Comparison of ENCODE assay signal across 8 mouse cellular contexts in the genomic region with DNA sequence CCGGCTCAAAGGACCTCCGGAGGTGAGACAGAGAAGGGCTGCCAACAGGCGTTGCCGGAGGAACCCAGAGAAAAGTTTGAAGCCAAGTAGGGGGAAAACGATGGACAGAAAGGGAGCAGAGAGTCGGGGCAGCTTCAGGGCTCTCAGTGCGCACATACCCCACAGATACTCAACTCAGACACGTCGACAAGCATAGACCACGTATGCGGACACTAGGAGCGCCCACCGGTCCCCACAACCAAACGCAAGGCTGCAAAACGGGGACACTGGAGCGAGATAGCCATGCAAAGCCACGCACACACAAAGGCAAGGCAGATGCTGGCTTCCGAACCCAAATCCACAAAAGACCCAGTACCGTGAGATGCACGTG. TPM values are rescaled to one million over a fixed set of nuclear protein-coding genes. Genes with fewer than 3 reads are reported as not detected.
DNase-seq lines count a peak whose midpoint lies in the region; ATAC-seq and TF ChIP-seq lines count a peak whose summit lies in the region.

No protein-coding gene starts in this region.

- intact Hi-C loops in gastrocnemius, postnatal 14 days (cut with DNase I; ENCODE audit: low total_unique reads) = no loop called here

- no peaks in the 10 kb centered on the region for H3K27me3 ChIP-seq in neural tube, embryonic 11.5 days (ENCODE audit: control insufficient read depth, insufficient read depth, low read length)
- 0 out of 2 replicates have a peak, but pooled peaks cover 10% of the 10 kb centered on the region for H3K27me3 ChIP-seq in forebrain, embryonic 12.5 days
- H3K27me3 ChIP-seq in limb, embryonic 14.5 days (ENCODE audit: control insufficient read depth, insufficient read depth, low read length) = no peaks in the 10 kb centered on the region
- H3K27me3 ChIP-seq in small intestine, adult 2 months (ENCODE audit: control insufficient read depth, insufficient read depth, low read length) = no peaks in the 10 kb centered on the region

- peak overlapping the region; percentile 82 for H3K4me3 ChIP-seq in neural tube, embryonic 11.5 days (ENCODE audit: low read depth, low read length)
- peak overlapping the region; percentile 67 for H3K4me3 ChIP-seq in forebrain, embryonic 12.5 days (replicated peaks)
- peak overlapping the region; percentile 79 for H3K4me3 ChIP-seq in limb, embryonic 14.5 days (replicated peaks; ENCODE audit: low read length)
- peak overlapping the region; percentile 89 for H3K4me3 ChIP-seq in small intestine, adult 2 months (ENCODE audit: low read depth, low read length)

- H3K27ac ChIP-seq in neural tube, embryonic 11.5 days (ENCODE audit: low read depth, low read length) = peak overlapping the region; percentile 51
- peak overlapping the region; percentile 70 for H3K27ac ChIP-seq in forebrain, embryonic 12.5 days
- H3K27ac ChIP-seq in limb, embryonic 14.5 days (replicated peaks; ENCODE audit: low read depth, low read length) = peak overlapping the region; percentile 91
- peak overlapping the region; percentile 38 for H3K27ac ChIP-seq in small intestine, adult 2 months (ENCODE audit: insufficient read depth, low read depth, low read length)

- no peak for DNase-seq in neural tube, embryonic 11.5 days (ENCODE audit: low spot score)
- DNase-seq in neural tube, embryonic 10.5 days (ENCODE audit: extremely low spot score, low spot score) = no peak
- DNase-seq in limb, embryonic 14.5 days (ENCODE audit: low spot score) = peak; percentile 40
- DNase-seq in frontal cortex, postnatal 10 days (ENCODE audit: low spot score in 2 of 2) = no peak
- no peak for DNase-seq in layer of hippocampus, adult 9-10 months (ENCODE audit: low spot score)
- no peak for DNase-seq in gastrocnemius, postnatal 14 days

- no peaks in the 10 kb centered on the region for H3K36me3 ChIP-seq in neural tube, embryonic 11.5 days (ENCODE audit: control insufficient read depth, insufficient read depth, low read length)
- H3K36me3 ChIP-seq in forebrain, embryonic 12.5 days (replicated peaks) = no peaks in the 10 kb centered on the region
- H3K36me3 ChIP-seq in limb, embryonic 14.5 days (ENCODE audit: control insufficient read depth, insufficient read depth, low read length) = no peaks in the 10 kb centered on the region
- peaks cover 2% of the 10 kb centered on the region; the same call in 1 of the 2 replicates for H3K36me3 ChIP-seq in small intestine, adult 2 months (ENCODE audit: control insufficient read depth, insufficient read depth, low read length)

- no peaks in the 10 kb centered on the region for H3K9me3 ChIP-seq in neural tube, embryonic 11.5 days (ENCODE audit: control insufficient read depth, low read length)
- H3K9me3 ChIP-seq in forebrain, embryonic 12.5 days = peaks cover 6% of the 10 kb centered on the region; the same call in 1 of the 2 replicates
- H3K9me3 ChIP-seq in limb, embryonic 14.5 days (ENCODE audit: control insufficient read depth, low read length) = no peaks in the 10 kb centered on the region

- peaks cover 22% of the 10 kb centered on the region for H3K4me1 ChIP-seq in neural tube, embryonic 11.5 days (ENCODE audit: control insufficient read depth, insufficient read depth, low read length)
- H3K4me1 ChIP-seq in forebrain, embryonic 12.5 days = peaks cover 50% of the 10 kb centered on the region
- H3K4me1 ChIP-seq in limb, embryonic 14.5 days (ENCODE audit: control insufficient read depth, insufficient read depth, low read length) = peaks cover 40% of the 10 kb centered on the region
- peaks cover 18% of the 10 kb centered on the region; the same call in 1 of the 2 replicates for H3K4me1 ChIP-seq in small intestine, adult 2 months (ENCODE audit: control insufficient read depth, insufficient read depth, insufficient read length, low read length)

- H3K9ac ChIP-seq in neural tube, embryonic 11.5 days (ENCODE audit: low read length) = peak overlapping the region; percentile 76
- peak overlapping the region; percentile 77 for H3K9ac ChIP-seq in forebrain, embryonic 12.5 days
- H3K9ac ChIP-seq in limb, embryonic 14.5 days (ENCODE audit: low read depth, low read length, severe bottlenecking) = peak overlapping the region; percentile 85

- 0% methylated on average over 20 of the region's 20 CpGs for WGBS in neural tube, embryonic 11.5 days
- WGBS in forebrain, embryonic 12.5 days = 0% methylated on average over 20 of the region's 20 CpGs
- under 1% methylated on average over 20 of the region's 20 CpGs for WGBS in limb, embryonic 14.5 days
- 0% methylated on average over 20 of the region's 20 CpGs for WGBS in small intestine, adult 2 months

- TF ChIP-seq POLR2A in limb, embryonic 14.5 days (IDR thresholded peaks at IDR 0.05; ENCODE audit: borderline replicate concordance, extremely low read depth, insufficient read depth, insufficient read length) = peak; percentile 41; the same call in 1 of the 2 replicates
- TF ChIP-seq POLR2A in small intestine, adult 2 months (IDR thresholded peaks at IDR 0.05; ENCODE audit: low read depth, low read length) = no peak

- no peak for TF ChIP-seq CTCF in small intestine, adult 2 months (IDR thresholded peaks at IDR 0.05; ENCODE audit: extremely low read depth, insufficient read length, insufficient replicate concordance, low read depth, low read length)

- H3K4me2 ChIP-seq in neural tube, embryonic 11.5 days (ENCODE audit: low read depth) = peak overlapping the region; percentile 89
- H3K4me2 ChIP-seq in forebrain, embryonic 12.5 days = peak overlapping the region; percentile 83
- H3K4me2 ChIP-seq in limb, embryonic 14.5 days (replicated peaks; ENCODE audit: low read depth, low read length, severe bottlenecking) = peak overlapping the region; percentile 78

- ATAC-seq in neural tube, embryonic 11.5 days (ENCODE audit: insufficient read depth, low FRiP score, low TSS enrichment) = peak; percentile 28
- peak; percentile 28 for ATAC-seq in forebrain, embryonic 12.5 days (ENCODE audit: low FRiP score)
- ATAC-seq in limb, embryonic 14.5 days (ENCODE audit: low FRiP score, low read depth) = peak; percentile 17

RNA-seq across cellular contexts. Expression of gene Tsku, which starts 0.5 kb away (rescaled TPM):
- polyA plus RNA-seq in neural tube, embryonic 11.5 days (2014; fragmentation: Nextera tagmentation; extraction: Ambion mirVana) = 10.8 and 11.3 TPM in 2 replicates
- 6.5 and 7.7 TPM in 2 replicates for polyA plus RNA-seq in forebrain, embryonic 12.5 days (2016; fragmentation: Nextera tagmentation; extraction: Ambion mirVana)
- 44.0 and 61.0 TPM in 2 replicates for polyA plus RNA-seq in limb, embryonic 14.5 days (2012; rRNA removed)
- polyA plus RNA-seq in limb, embryonic 14.5 days (2014; fragmentation: Nextera tagmentation; extraction: Ambion mirVana) = 28.6 and 31.4 TPM in 2 replicates
- 34.0 and 55.0 TPM in 2 replicates for polyA plus RNA-seq in small intestine, adult 2 months (2012; rRNA removed)
- total RNA-seq in gastrocnemius, postnatal 14 days (2021) = 1 to 10 TPM; 4.0 to 4.2 TPM

RNA-seq across cellular contexts. Expression of gene Acer3, which starts 39.6 kb away (rescaled TPM):
- polyA plus RNA-seq in neural tube, embryonic 11.5 days (2014; fragmentation: Nextera tagmentation; extraction: Ambion mirVana) = 19.7 and 20.0 TPM in 2 replicates
- 10.6 and 11.7 TPM in 2 replicates for polyA plus RNA-seq in forebrain, embryonic 12.5 days (2016; fragmentation: Nextera tagmentation; extraction: Ambion mirVana)
- 22.6 and 23.6 TPM in 2 replicates for polyA plus RNA-seq in limb, embryonic 14.5 days (2012; rRNA removed)
- 35.7 and 37.9 TPM in 2 replicates for polyA plus RNA-seq in limb, embryonic 14.5 days (2014; fragmentation: Nextera tagmentation; extraction: Ambion mirVana)
- 1.4 and 4.2 TPM in 2 replicates for polyA plus RNA-seq in small intestine, adult 2 months (2012; rRNA removed)
- total RNA-seq in gastrocnemius, postnatal 14 days (2021) = 1 to 10 TPM; 5.1 to 5.6 TPM

Comparison
In these comparisons a context has a peak if more than half of its experiments do, and no peak if none do; other contexts are left out.
1. H3K27ac ChIP-seq: peak in every context shown above with its lines; median percentile 91 in limb, embryonic 14.5 days; 70 in forebrain, embryonic 12.5 days; 51 in neural tube, embryonic 11.5 days; 38 in small intestine, adult 2 months.